Comparison of ENCODE assay signal across 8 mouse cellular contexts in genomic region chr7:100685061-100686030, GRCm38 (mm10). TPM values are rescaled to one million over a fixed set of nuclear protein-coding genes. Genes with fewer than 3 reads are reported as not detected.
A peak's percentile ranks its signal among the peaks of the same experiment; 100 is the strongest.
DNase-seq lines count a peak whose midpoint lies in the region; ATAC-seq lines count a peak whose summit lies in the region.

No protein-coding gene starts in this region.

- DNase-seq in MN1 (ENCODE audit: low spot score): peak; percentile 81
- peak; percentile 79 for DNase-seq in c-Kit-positive CD71-positive TER-119-positive erythroid progenitor cells, embryonic 14.5 days (ENCODE audit: low spot score)
- peak; percentile 74 to 85 for DNase-seq in layer of hippocampus, postnatal 10 days (ENCODE audit: low spot score in 2 of 2)
- peak; percentile 78 to 85 for DNase-seq in lung, postnatal 4 days
- peak; percentile 52 to 75 for DNase-seq in right cerebral cortex, adult 2 months (ENCODE audit: low spot score in 2 of 2)
- peak; percentile 82 for DNase-seq in urinary bladder, postnatal 14 days (ENCODE audit: low spot score)

- H3K4me2 ChIP-seq in forebrain, embryonic 13.5 days: no peak overlapping the region

- no peak overlapping the region for H3K27ac ChIP-seq in forebrain, embryonic 13.5 days

- H3K4me1 ChIP-seq in forebrain, embryonic 13.5 days: peaks cover 5% of the 10 kb centered on the region; the same call in 1 of the 2 replicates

- H3K4me3 ChIP-seq in forebrain, embryonic 13.5 days: no peak overlapping the region

- H3K36me3 ChIP-seq in forebrain, embryonic 13.5 days (ENCODE audit: poor library complexity, severe bottlenecking): no peaks in the 10 kb centered on the region

- no peak overlapping the region for H3K9ac ChIP-seq in forebrain, embryonic 13.5 days

- no peaks in the 10 kb centered on the region for H3K9me3 ChIP-seq in forebrain, embryonic 13.5 days (replicated peaks)

- H3K27me3 ChIP-seq in forebrain, embryonic 13.5 days: no peaks in the 10 kb centered on the region

- 40% methylated on average over 13 of the region's 13 CpGs for WGBS in forebrain, embryonic 13.5 days

- ATAC-seq in forebrain, embryonic 13.5 days: peak; percentile 83
- ATAC-seq in hematopoietic stem cell, adult 5-6 weeks (replicated peaks in 1 of 2; ENCODE audit: insufficient read depth in 1 of 2, low FRiP score in 2 of 2, low TSS enrichment in 1 of 2, low read depth in 1 of 2, poor library complexity in 2 of 2, severe bottlenecking in 2 of 2): peak; percentile 78 to 92

RNA-seq across cellular contexts. Expression of gene Fam168a, which starts 21.1 kb away (rescaled TPM):
- 80.0 and 85.9 TPM in 2 replicates for polyA plus RNA-seq in forebrain, embryonic 13.5 days (2015; fragmentation: Nextera tagmentation; extraction: Ambion mirVana)
- 18.6 and 19.3 TPM in 2 replicates for total RNA-seq in hematopoietic stem cell, adult 5-6 weeks (2017)
- 100 to 1,000 TPM; 228 to 260 TPM for total RNA-seq in layer of hippocampus, postnatal 10 days (2021)

RNA-seq across cellular contexts. Expression of gene Plekhb1, which starts 23.1 kb away (rescaled TPM):
- 3.5 and 3.9 TPM in 2 replicates for polyA plus RNA-seq in forebrain, embryonic 13.5 days (2015; fragmentation: Nextera tagmentation; extraction: Ambion mirVana)
- not detected in 2 replicates for total RNA-seq in hematopoietic stem cell, adult 5-6 weeks (2017)
- 10 to 100 TPM; 28.9 to 36.8 TPM for total RNA-seq in layer of hippocampus, postnatal 10 days (2021)

Comparison
In these comparisons a context has a peak if more than half of its experiments do, and no peak if none do; other contexts are left out.
1. RNA of gene Fam168a, which starts 21.1 kb away (total RNA-seq): 228 to 260 TPM in layer of hippocampus, postnatal 10 days; 18.6 to 19.3 TPM in hematopoietic stem cell, adult 5-6 weeks; every median in the first group is over 10 times any median in the second.
2. RNA of gene Plekhb1, which starts 23.1 kb away (total RNA-seq): 28.9 to 36.8 TPM in layer of hippocampus, postnatal 10 days; not detected in hematopoietic stem cell, adult 5-6 weeks; every median in the first group is over 10 times any median in the second.
3. Peak in every context shown above with its lines, with median percentiles within 50 percentile points of each other: DNase-seq.